In genomic region chr19:47316288-47317062, GRCm38 (mm10) we compare ENCODE assay signal across 12 mouse cellular contexts.
DNase-seq lines count a peak whose midpoint lies in the region; ATAC-seq and TF ChIP-seq lines count a peak whose summit lies in the region.
"Had no signal": no experiment of that assay in that cellular context is flagged by ENCODE, and none has a peak within 500 bp of the region (broad histone marks: within the 10 kb centered on the region; RNA-seq: fewer than 3 reads in every experiment).

No protein-coding gene starts in this region.

- H3K9me3 ChIP-seq in lung, postnatal 0 days (ENCODE audit: low read length) = no peaks in the 10 kb centered on the region
- H3K9me3 ChIP-seq in heart, embryonic 12.5 days (replicated peaks) = no peaks in the 10 kb centered on the region

- H3K36me3 ChIP-seq in lung, postnatal 0 days (ENCODE audit: insufficient read depth, low read length) = no peaks in the 10 kb centered on the region
- H3K36me3 ChIP-seq in heart, embryonic 12.5 days = peaks cover 12% of the 10 kb centered on the region

- peaks cover 35% of the 10 kb centered on the region; the same call in 1 of the 2 replicates for H3K4me1 ChIP-seq in lung, postnatal 0 days (ENCODE audit: insufficient read depth, low read depth, low read length)
- peaks cover 96% of the 10 kb centered on the region for H3K4me1 ChIP-seq in heart, embryonic 12.5 days (replicated peaks)

- peak overlapping the region; percentile 84 for H3K27ac ChIP-seq in lung, postnatal 0 days (ENCODE audit: low read length)
- peak overlapping the region; percentile 74 for H3K27ac ChIP-seq in heart, embryonic 12.5 days (ENCODE audit: poor library complexity, severe bottlenecking)

- WGBS in lung, postnatal 0 days = 49% methylated on average over 19 of the region's 19 CpGs
- 71% methylated on average over 19 of the region's 19 CpGs for WGBS in heart, embryonic 12.5 days

- peak; percentile 97 for DNase-seq in heart, adult 11 months
- no peak for DNase-seq in heart, adult 8-10 months (ENCODE audit: low spot score)
- DNase-seq in lung, postnatal 0 days (ENCODE audit: low spot score) = peak; percentile 55
- no peak for DNase-seq in lung, adult 18-20 months
- DNase-seq in retina, embryonic 14.5 days (ENCODE audit: low spot score) = peak; percentile 25
- DNase-seq in right cerebral cortex, adult 18-20 months = no peak
- DNase-seq: adrenal gland, adult 8-10 months; cerebellum, adult 9-11 months; right cerebral cortex, postnatal 14 days; thymus, postnatal 4 days had no signal

- no peak overlapping the region for H3K4me3 ChIP-seq in lung, postnatal 0 days (ENCODE audit: low read depth, low read length)
- H3K4me3 ChIP-seq in heart, embryonic 12.5 days = no peak overlapping the region

- no peak for ATAC-seq in lung, postnatal 0 days
- no peak for ATAC-seq in heart, embryonic 12.5 days (ENCODE audit: insufficient number of reproducible peaks, low FRiP score)
- ATAC-seq in inflammation-experienced regulatory T-cells, adult 6 months = no peak

- H3K9ac ChIP-seq in lung, postnatal 0 days (replicated peaks; ENCODE audit: low read depth) = 0 out of 2 replicates have a peak overlapping the region, but pooled peaks have one; percentile 1
- peak overlapping the region; percentile 7; the same call in 1 of the 2 replicates for H3K9ac ChIP-seq in heart, embryonic 12.5 days

- no peak for TF ChIP-seq EP300 in lung, postnatal 0 days (IDR thresholded peaks at IDR 0.05)

- TF ChIP-seq CTCF in lung, postnatal 0 days (IDR thresholded peaks at IDR 0.05) = peak; percentile 44

- no peaks in the 10 kb centered on the region for H3K27me3 ChIP-seq in lung, postnatal 0 days (replicated peaks; ENCODE audit: insufficient read depth, low read length)
- H3K27me3 ChIP-seq in heart, embryonic 12.5 days (replicated peaks) = no peaks in the 10 kb centered on the region

- H3K4me2 ChIP-seq in lung, postnatal 0 days (replicated peaks; ENCODE audit: low read depth, low read length) = peak overlapping the region; percentile 54
- H3K4me2 ChIP-seq in heart, embryonic 12.5 days = no peak overlapping the region

Comparison
In these comparisons a context has a peak if more than half of its experiments do, and no peak if none do; other contexts are left out.
1. DNase-seq: peak in heart, adult 11 months (single experiment), lung, postnatal 0 days (single experiment) and retina, embryonic 14.5 days (single experiment); none in heart, adult 8-10 months (single experiment), lung, adult 18-20 months (0 of 2) and right cerebral cortex, adult 18-20 months (single experiment).